Mouse (Mus musculus) lung, adult 10 weeks (tissue): ENCODE measurements around the gene Myl3. TPM values are rescaled to one million over a fixed set of nuclear protein-coding genes. Genes with fewer than 3 reads are reported as not detected.

Source experiments
- polyA plus RNA-seq: library from polyadenylated mRNA; stranded (reverse); fragments of 350-450 nt; fragmentation: Illumina TruSeq; extraction: RNeasy Lipid Tissue Mini Kit (QIAGEN cat#74804); gene quantifications from one replicate; pipeline ENCODE4 v1.2.3, GENCODE M21; 2014; ENCODE audit warnings: low read depth, low replicate concordance; ENCODE audit not compliant: insufficient read depth

Gene Myl3
- 12.4 TPM for polyA plus RNA-seq

GRCm38 (mm10) chr9:110741711-110742294 is at the start of gene Myl3:
Myl3 (plus strand) TSS chr9:110741861.

GRCm38 (mm10) chr9:110746961-110747360 is 5.3 kb downstream of the Myl3 start, which contains the start of gene Pth1r:
Pth1r (minus strand) TSS chr9:110747145.

GRCm38 (mm10) chr9:110797866-110798265 is 56.2 kb downstream of the Myl3 start, which contains the start of gene Prss42:
Prss42 (plus strand) TSS chr9:110798166.

GRCm38 (mm10) chr9:110813789-110814188 is 72.1 kb downstream of the Myl3 start, which contains the start of gene Prss44:
Prss44 (plus strand) TSS chr9:110813994.

Other genes with a start within 250 kb of the Myl3 start
- 32.7 TPM for gene Setd2, start 209.3 kb upstream of the Myl3 start, polyA plus RNA-seq
- 19.5 TPM for gene Nradd, start 117.4 kb upstream of the Myl3 start, polyA plus RNA-seq
- 10.7 TPM for gene Nbeal2, start 87.7 kb upstream of the Myl3 start, polyA plus RNA-seq
- 141 TPM for gene Ccdc12, start 85.4 kb upstream of the Myl3 start, polyA plus RNA-seq
- 3.5 TPM for gene Pth1r, start 5.3 kb downstream of the Myl3 start, polyA plus RNA-seq
- not detected for gene Prss42, start 56.3 kb downstream of the Myl3 start, polyA plus RNA-seq
- gene Prss44, start 72.1 kb downstream of the Myl3 start, polyA plus RNA-seq: not detected
- gene Prss43, start 84.8 kb downstream of the Myl3 start, polyA plus RNA-seq: not detected
- gene Prss45, start 92.7 kb downstream of the Myl3 start, polyA plus RNA-seq: not detected
- gene Prss46, start 102.6 kb downstream of the Myl3 start, polyA plus RNA-seq: not detected
- gene Prss50, start 116.1 kb downstream of the Myl3 start, polyA plus RNA-seq: not detected
- gene Als2cl, start 138.0 kb downstream of the Myl3 start, polyA plus RNA-seq: 20.3 TPM
- 1.9 TPM for gene Tmie, start 138.3 kb downstream of the Myl3 start, polyA plus RNA-seq
- not detected for gene Fam240a, start 175.0 kb downstream of the Myl3 start, polyA plus RNA-seq
- 1.9 TPM for gene Tdgf1, start 204.3 kb downstream of the Myl3 start, polyA plus RNA-seq
- 0.90 TPM for gene Lrrc2, start 209.7 kb downstream of the Myl3 start, polyA plus RNA-seq
- 8.7 TPM for gene Rtp3, start 248.7 kb downstream of the Myl3 start, polyA plus RNA-seq